Mouse (Mus musculus): ENCODE measurements around the gene Senp1.

Gene Senp1

GRCm38 (mm10) chr15:98002113-98002990, 91.2 kb downstream of the Senp1 start:
- DNase-seq (ENCODE audit: low spot score), result no peak

- no peak for DNase-seq (ENCODE audit: low spot score)
Observed at GRCm38 (mm10) chr15:98001321-98002112, 92.0 kb downstream of the Senp1 start.

GRCm38 (mm10) chr15:97999991-98000390, 93.6 kb downstream of the Senp1 start:
- DNase-seq (ENCODE audit: low spot score), result no peak

GRCm38 (mm10) chr15:97999546-97999945, 94.0 kb downstream of the Senp1 start:
- no peak for DNase-seq (ENCODE audit: low spot score)

- DNase-seq (ENCODE audit: low spot score), result no peak
Observed at GRCm38 (mm10) chr15:97996716-97997256, 96.8 kb downstream of the Senp1 start.

GRCm38 (mm10) chr15:97992712-97993286, 100.7 kb downstream of the Senp1 start:
- peak; percentile 50 for DNase-seq (ENCODE audit: low spot score)

GRCm38 (mm10) chr15:97992027-97992711, 101.4 kb downstream of the Senp1 start:
- DNase-seq (ENCODE audit: low spot score), result no peak

GRCm38 (mm10) chr15:97991285-97991895, 102.2 kb downstream of the Senp1 start:
- no peak for DNase-seq (ENCODE audit: low spot score)

- no peak for DNase-seq (ENCODE audit: low spot score)
Observed at GRCm38 (mm10) chr15:97990721-97991120, 102.8 kb downstream of the Senp1 start.

- no peak for DNase-seq (ENCODE audit: low spot score)
Observed at GRCm38 (mm10) chr15:97990124-97990523, 103.4 kb downstream of the Senp1 start.

- DNase-seq (ENCODE audit: low spot score), result no peak
Observed at GRCm38 (mm10) chr15:97989544-97989943, 104.0 kb downstream of the Senp1 start.
